ENCODE assay signal across 19 mouse cellular contexts in the genomic region with DNA sequence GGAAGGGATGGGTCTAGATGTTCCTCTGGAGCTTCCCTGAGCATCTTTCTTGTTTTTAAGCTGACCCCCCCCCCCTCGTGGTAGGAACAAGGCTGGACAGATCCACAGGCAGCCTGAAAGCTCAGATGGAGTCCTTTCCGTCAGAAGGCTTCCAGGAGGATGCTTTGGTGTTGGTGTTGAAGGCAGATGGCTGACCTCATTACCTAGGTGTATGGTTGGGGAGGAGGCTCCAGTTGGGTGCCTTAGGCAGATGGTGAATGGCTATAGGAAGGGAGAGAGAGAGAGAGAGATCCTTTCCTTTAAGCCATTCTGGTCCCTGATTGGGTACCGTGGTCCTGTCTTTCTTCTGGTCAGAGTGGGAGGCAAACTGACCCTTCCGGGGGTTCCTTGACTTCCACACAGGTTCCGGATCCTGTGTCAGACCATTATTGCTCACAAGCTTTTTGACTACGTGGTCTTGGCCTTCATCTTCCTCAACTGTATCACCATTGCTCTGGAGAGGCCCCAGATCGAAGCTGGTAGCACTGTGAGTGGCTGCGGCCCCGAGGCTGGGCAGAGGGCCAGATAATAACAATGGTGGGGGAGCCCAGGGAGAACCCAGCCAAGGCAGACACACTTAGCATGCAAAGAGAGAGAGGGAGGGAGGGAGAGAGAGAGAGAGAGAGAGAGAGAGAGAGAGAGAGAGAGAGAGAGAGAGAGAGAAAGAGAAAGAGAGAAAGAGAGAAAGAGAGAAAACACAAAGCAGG.
DNase-seq lines count a peak whose midpoint lies in the region; ATAC-seq lines count a peak whose summit lies in the region.
"Had no signal": no experiment of that assay in that cellular context is flagged by ENCODE, and none has a peak within 500 bp of the region (broad histone marks: within the 10 kb centered on the region; RNA-seq: fewer than 3 reads in every experiment).

No protein-coding gene starts in this region.

- no peaks in the 10 kb centered on the region for H3K27me3 ChIP-seq in forebrain, embryonic 15.5 days
- no peaks in the 10 kb centered on the region for H3K27me3 ChIP-seq in forebrain, embryonic 11.5 days (ENCODE audit: control insufficient read depth, insufficient read depth, low read length)
- H3K27me3 ChIP-seq: embryonic facial prominence, embryonic 13.5 days; heart, embryonic 15.5 days had no signal

- H3K36me3 ChIP-seq in forebrain, embryonic 15.5 days, result no peaks in the 10 kb centered on the region
- no peaks in the 10 kb centered on the region for H3K36me3 ChIP-seq in forebrain, embryonic 11.5 days (ENCODE audit: control insufficient read depth, insufficient read depth, low read length)
- H3K36me3 ChIP-seq: embryonic facial prominence, embryonic 13.5 days; heart, embryonic 15.5 days had no signal

- H3K4me2 ChIP-seq in forebrain, embryonic 15.5 days (replicated peaks), result no peak overlapping the region
- H3K4me2 ChIP-seq in forebrain, embryonic 11.5 days (ENCODE audit: low read depth, low read length, severe bottlenecking), result no peak overlapping the region
- H3K4me2 ChIP-seq: embryonic facial prominence, embryonic 13.5 days; heart, embryonic 15.5 days had no signal

- DNase-seq in forebrain, embryonic 11.5 days (ENCODE audit: low spot score), result no peak
- DNase-seq in lung, postnatal 10 days, result peak; percentile 16
- DNase-seq in lung, adult 18-20 months, result no peak
- peak; percentile 53 for DNase-seq in right cerebral cortex, postnatal 4 days
- DNase-seq in right cerebral cortex, postnatal 36 days (ENCODE audit: low spot score in 2 of 2), result no peak
- no peak for DNase-seq in adrenal gland, adult (ENCODE audit: inconsistent age in 2 of 2, low spot score in 1 of 2)
- DNase-seq: adrenal gland, adult 8-10 months; gastrocnemius, postnatal 36 days; kidney, adult 2 months; kidney, postnatal 10 days; liver; liver, postnatal 0 days; lung, postnatal 4 days; thymus, postnatal 25 days had no signal

- no peak overlapping the region for H3K27ac ChIP-seq in forebrain, embryonic 15.5 days (replicated peaks)
- no peak overlapping the region for H3K27ac ChIP-seq in forebrain, embryonic 11.5 days (ENCODE audit: low read depth, low read length)
- H3K27ac ChIP-seq: embryonic facial prominence, embryonic 13.5 days; heart, embryonic 15.5 days had no signal

- H3K9ac ChIP-seq in forebrain, embryonic 15.5 days (replicated peaks), result no peak overlapping the region
- H3K9ac ChIP-seq in forebrain, embryonic 11.5 days (ENCODE audit: low read length), result no peak overlapping the region
- H3K9ac ChIP-seq: embryonic facial prominence, embryonic 13.5 days; heart, embryonic 15.5 days; liver, postnatal 0 days had no signal

- H3K9me3 ChIP-seq in forebrain, embryonic 15.5 days, result no peaks in the 10 kb centered on the region
- H3K9me3 ChIP-seq in forebrain, embryonic 11.5 days (ENCODE audit: control insufficient read depth, low read length), result no peaks in the 10 kb centered on the region
- H3K9me3 ChIP-seq: embryonic facial prominence, embryonic 13.5 days; heart, embryonic 15.5 days had no signal

- 48% methylated on average over 9 of the region's 9 CpGs for WGBS in forebrain, embryonic 15.5 days
- WGBS in forebrain, embryonic 11.5 days, result 75% methylated on average over 9 of the region's 9 CpGs

- no peak overlapping the region for H3K4me3 ChIP-seq in forebrain, embryonic 15.5 days
- no peak overlapping the region for H3K4me3 ChIP-seq in forebrain, embryonic 11.5 days (ENCODE audit: low read depth, low read length)
- H3K4me3 ChIP-seq: embryonic facial prominence, embryonic 13.5 days; heart, embryonic 15.5 days; myocyte had no signal

- 0 out of 2 replicates have a peak, but pooled peaks have one; percentile 32 for ATAC-seq in forebrain, embryonic 15.5 days (replicated peaks)
- ATAC-seq in forebrain, embryonic 11.5 days (replicated peaks; ENCODE audit: low FRiP score), result no peak
- ATAC-seq: inflammation-experienced regulatory T-cells, adult 6 months; liver, postnatal 0 days had no signal

- peaks cover 4% of the 10 kb centered on the region; the same call in 1 of the 2 replicates for H3K4me1 ChIP-seq in forebrain, embryonic 15.5 days
- H3K4me1 ChIP-seq in forebrain, embryonic 11.5 days (replicated peaks; ENCODE audit: control insufficient read depth, insufficient read depth, low read length), result no peaks in the 10 kb centered on the region
- H3K4me1 ChIP-seq: heart, embryonic 15.5 days had no signal

Comparison
In these comparisons a context has a peak if more than half of its experiments do, and no peak if none do; other contexts are left out.
1. DNase-seq: peak in lung, postnatal 10 days (single experiment) and right cerebral cortex, postnatal 4 days (single experiment); none in forebrain, embryonic 11.5 days (single experiment), lung, adult 18-20 months (0 of 2), right cerebral cortex, postnatal 36 days (0 of 2) and adrenal gland, adult (0 of 2).